Mouse (Mus musculus): ENCODE measurements around the gene Gm20481. TPM values are rescaled to one million over a fixed set of nuclear protein-coding genes. Genes with fewer than 3 reads are reported as not detected.

Gene Gm20481
- polyA plus RNA-seq, 1 experiment from 2014 or later = not detected

- WGBS = 83% methylated on average over 10 of the region's 10 CpGs
- peaks cover 23% of the 10 kb centered on the region for H3K36me3 ChIP-seq (replicated peaks)
- H3K9ac ChIP-seq = no peak overlapping the region
These were observed 47.3 kb downstream of the Gm20481 start for GRCm38 (mm10) chr17:35016791-35017705.

GRCm38 (mm10) chr17:35017706-35018030 is 48.0 kb downstream of the Gm20481 start:
- Histone ChIP-seq H3K9me3 (no peaks in the 10 kb centered on the region), H3K27me3 (replicated peaks) (no peaks in the 10 kb centered on the region), H3K36me3 (replicated peaks) (peaks cover 17% of the 10 kb centered on the region; the same call in 1 of the 2 replicates), H3K4me1 (peaks cover 9% of the 10 kb centered on the region), H3K4me2 (no peak overlapping the region), H3K9ac (no peak overlapping the region), H3K4me3 (no peak overlapping the region), H3K27ac (no peak overlapping the region)
- ATAC-seq (replicated peaks) = no peak
- 75% methylated on average over 14 of the region's 14 CpGs for WGBS

More at GRCm38 (mm10) chr17:35016791-35017705, 47.3 kb downstream of the Gm20481 start:
- ATAC-seq (replicated peaks) = no peak
- H3K4me2 ChIP-seq = no peak overlapping the region
- H3K9me3 ChIP-seq = no peaks in the 10 kb centered on the region
- H3K4me3 ChIP-seq = no peak overlapping the region
- H3K4me1 ChIP-seq = peaks cover 9% of the 10 kb centered on the region
- H3K27ac ChIP-seq = no peak overlapping the region
- no peaks in the 10 kb centered on the region for H3K27me3 ChIP-seq (replicated peaks)

- Histone ChIP-seq H3K4me3 (no peak overlapping the region), H3K4me1 (peaks cover 9% of the 10 kb centered on the region), H3K27ac (no peak overlapping the region), H3K4me2 (no peak overlapping the region), H3K9ac (no peak overlapping the region), H3K36me3 (replicated peaks) (peaks cover 13% of the 10 kb centered on the region; the same call in 1 of the 2 replicates), H3K9me3 (no peaks in the 10 kb centered on the region), H3K27me3 (replicated peaks) (no peaks in the 10 kb centered on the region)
- no peak for ATAC-seq (replicated peaks)
- WGBS = 85% methylated on average over 3 of the region's 3 CpGs
These were observed 48.5 kb downstream of the Gm20481 start for GRCm38 (mm10) chr17:35018171-35018570.

DNA sequence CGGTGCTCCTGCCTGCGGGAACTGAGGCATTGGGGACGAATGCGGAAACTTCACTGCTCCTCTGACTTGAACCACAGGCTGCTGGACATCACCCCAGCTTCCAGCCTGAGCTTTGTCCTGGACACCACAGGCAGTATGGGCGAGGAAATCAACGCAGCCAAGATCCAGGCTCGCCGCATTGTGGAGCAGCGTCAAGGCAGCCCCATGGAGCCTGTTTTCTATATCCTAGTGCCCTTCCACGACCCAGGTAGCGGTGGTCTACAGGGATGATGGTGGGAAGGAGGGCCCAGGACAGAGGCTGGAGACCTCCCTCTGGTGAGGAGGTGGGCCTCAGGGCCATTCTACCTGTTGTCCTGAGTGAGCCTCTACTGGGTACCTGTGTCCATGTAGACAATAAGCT is 50.2 kb downstream of the Gm20481 start:
- Histone ChIP-seq H3K4me2 (no peak overlapping the region), H3K27me3 (replicated peaks) (no peaks in the 10 kb centered on the region), H3K4me1 (peaks cover 9% of the 10 kb centered on the region), H3K27ac (no peak overlapping the region), H3K9me3 (no peaks in the 10 kb centered on the region), H3K4me3 (no peak overlapping the region), H3K36me3 (replicated peaks) (no peaks in the 10 kb centered on the region; the same call in 1 of the 2 replicates), H3K9ac (no peak overlapping the region)
- no peak for ATAC-seq (replicated peaks)
- 78% methylated on average over 11 of the region's 11 CpGs for WGBS

GRCm38 (mm10) chr17:35020551-35020950 is 50.8 kb downstream of the Gm20481 start:
- Histone ChIP-seq H3K4me2 (no peak overlapping the region), H3K4me1 (peaks cover 9% of the 10 kb centered on the region), H3K9me3 (no peaks in the 10 kb centered on the region), H3K27me3 (replicated peaks) (no peaks in the 10 kb centered on the region), H3K27ac (no peak overlapping the region), H3K9ac (no peak overlapping the region), H3K4me3 (no peak overlapping the region), H3K36me3 (replicated peaks) (no peaks in the 10 kb centered on the region; the same call in 1 of the 2 replicates)
- ATAC-seq (replicated peaks) = no peak
- 82% methylated on average over 8 of the region's 8 CpGs for WGBS

DNA sequence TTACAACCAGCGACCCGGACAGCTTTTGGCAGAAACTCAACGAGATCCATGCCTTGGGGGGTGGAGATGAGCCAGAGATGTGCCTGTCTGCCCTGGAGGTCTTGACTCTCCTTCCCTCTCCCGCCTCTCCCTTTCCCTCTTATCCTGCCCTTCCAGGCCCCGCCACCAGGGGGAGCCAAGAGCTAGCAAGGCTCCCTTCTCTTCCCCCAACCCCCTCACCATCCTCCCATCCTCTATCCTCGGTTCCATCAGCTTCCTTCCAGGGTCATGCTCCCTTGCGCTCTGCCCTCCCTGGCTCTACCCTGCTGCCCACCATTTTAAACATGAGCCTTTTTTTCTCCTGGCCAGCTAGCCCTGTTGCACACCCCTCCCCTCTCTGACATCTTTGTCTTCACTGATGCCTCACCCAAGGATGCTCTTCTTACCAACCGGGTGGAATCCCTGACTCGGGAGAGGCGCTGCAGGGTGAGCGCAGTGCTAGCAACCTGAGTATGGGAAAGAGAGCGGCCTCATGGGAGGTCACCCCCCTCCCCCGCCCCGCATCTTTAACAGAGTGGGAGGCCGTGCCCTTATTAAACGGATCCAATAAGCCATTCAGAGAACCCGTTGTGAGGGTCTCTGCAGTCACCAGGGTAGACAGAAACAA is 51.6 kb downstream of the Gm20481 start:
- Histone ChIP-seq H3K27me3 (replicated peaks) (no peaks in the 10 kb centered on the region), H3K9ac (no peak overlapping the region), H3K4me1 (peaks cover 8% of the 10 kb centered on the region), H3K4me3 (no peak overlapping the region), H3K27ac (no peak overlapping the region), H3K4me2 (peak overlapping the region; percentile 31; the same call in 1 of the 2 replicates), H3K36me3 (replicated peaks) (no peaks in the 10 kb centered on the region), H3K9me3 (no peaks in the 10 kb centered on the region)
- ATAC-seq (replicated peaks) = peak; percentile 30; the same call in 1 of the 2 replicates
- WGBS = 4% methylated on average over 17 of the region's 17 CpGs

Other genes starting within 250 kb of the Gm20481 start
- 0.22 TPM in 2 replicates for gene C4b, start 226.0 kb upstream of the Gm20481 start, polyA plus RNA-seq (2015; fragmentation: Nextera tagmentation; extraction: Ambion mirVana)
- gene Cyp21a1, start 165.4 kb upstream of the Gm20481 start, polyA plus RNA-seq (2015; fragmentation: Nextera tagmentation; extraction: Ambion mirVana) = not detected in 2 replicates
- 41.2 and 50.4 TPM in 2 replicates for gene Stk19, start 133.0 kb upstream of the Gm20481 start, polyA plus RNA-seq (2015; fragmentation: Nextera tagmentation; extraction: Ambion mirVana)
- 75.0 and 79.1 TPM in 2 replicates for gene Dxo, start 132.9 kb upstream of the Gm20481 start, polyA plus RNA-seq (2015; fragmentation: Nextera tagmentation; extraction: Ambion mirVana)
- gene Skiv2l, start 119.7 kb upstream of the Gm20481 start, polyA plus RNA-seq (2015; fragmentation: Nextera tagmentation; extraction: Ambion mirVana) = 67.4 and 73.8 TPM in 2 replicates
- 76.3 and 82.3 TPM in 2 replicates for gene Nelfe, start 119.5 kb upstream of the Gm20481 start, polyA plus RNA-seq (2015; fragmentation: Nextera tagmentation; extraction: Ambion mirVana)
- gene Cfb, start 107.4 kb upstream of the Gm20481 start, polyA plus RNA-seq (2015; fragmentation: Nextera tagmentation; extraction: Ambion mirVana) = 2.6 and 3.3 TPM in 2 replicates
- gene Zbtb12, start 90.4 kb upstream of the Gm20481 start, polyA plus RNA-seq (2015; fragmentation: Nextera tagmentation; extraction: Ambion mirVana) = 17.4 and 17.5 TPM in 2 replicates
- 0.18 TPM in 1 of 2 replicates, not detected in the other for gene Gm20547, start 87.9 kb upstream of the Gm20481 start, polyA plus RNA-seq (2015; fragmentation: Nextera tagmentation; extraction: Ambion mirVana)
- gene C2, start 71.6 kb upstream of the Gm20481 start, polyA plus RNA-seq (2015; fragmentation: Nextera tagmentation; extraction: Ambion mirVana) = 2.1 and 3.1 TPM in 2 replicates
- gene Ehmt2, start 71.4 kb upstream of the Gm20481 start, polyA plus RNA-seq (2015; fragmentation: Nextera tagmentation; extraction: Ambion mirVana) = 113 and 119 TPM in 2 replicates
- not detected in 2 replicates for gene Slc44a4, start 55.4 kb upstream of the Gm20481 start, polyA plus RNA-seq (2015; fragmentation: Nextera tagmentation; extraction: Ambion mirVana)
- 36.1 and 41.1 TPM in 2 replicates for gene Neu1, start 38.7 kb upstream of the Gm20481 start, polyA plus RNA-seq (2015; fragmentation: Nextera tagmentation; extraction: Ambion mirVana)
- 0.24 and 0.31 TPM in 2 replicates for gene Hspa1b, start 10.7 kb upstream of the Gm20481 start, polyA plus RNA-seq (2015; fragmentation: Nextera tagmentation; extraction: Ambion mirVana)
- 12.7 and 13.3 TPM in 2 replicates for gene Hspa1a, start 2.2 kb downstream of the Gm20481 start, polyA plus RNA-seq (2015; fragmentation: Nextera tagmentation; extraction: Ambion mirVana)
- 1.2 and 1.5 TPM in 2 replicates for gene Hspa1l, start 2.8 kb downstream of the Gm20481 start, polyA plus RNA-seq (2015; fragmentation: Nextera tagmentation; extraction: Ambion mirVana)
- 103 and 111 TPM in 2 replicates for gene Lsm2, start 11.9 kb downstream of the Gm20481 start, polyA plus RNA-seq (2015; fragmentation: Nextera tagmentation; extraction: Ambion mirVana)
- gene Vars, start 31.1 kb downstream of the Gm20481 start, polyA plus RNA-seq (2015; fragmentation: Nextera tagmentation; extraction: Ambion mirVana) = 63.1 and 70.2 TPM in 2 replicates
- gene Vwa7, start 46.7 kb downstream of the Gm20481 start, polyA plus RNA-seq (2015; fragmentation: Nextera tagmentation; extraction: Ambion mirVana) = 0.06 and 0.15 TPM in 2 replicates
- 2.5 and 2.7 TPM in 2 replicates for gene Sapcd1, start 58.1 kb downstream of the Gm20481 start, polyA plus RNA-seq (2015; fragmentation: Nextera tagmentation; extraction: Ambion mirVana)
- gene Msh5, start 76.8 kb downstream of the Gm20481 start, polyA plus RNA-seq (2015; fragmentation: Nextera tagmentation; extraction: Ambion mirVana) = 1.6 and 3.3 TPM in 2 replicates
- gene Clic1, start 80.1 kb downstream of the Gm20481 start, polyA plus RNA-seq (2015; fragmentation: Nextera tagmentation; extraction: Ambion mirVana) = 62.4 and 72.1 TPM in 2 replicates
- gene Ddah2, start 89.1 kb downstream of the Gm20481 start, polyA plus RNA-seq (2015; fragmentation: Nextera tagmentation; extraction: Ambion mirVana) = 337 and 380 TPM in 2 replicates
- 0.31 TPM in 1 of 2 replicates, not detected in the other for gene Ly6g6c, start 95.5 kb downstream of the Gm20481 start, polyA plus RNA-seq (2015; fragmentation: Nextera tagmentation; extraction: Ambion mirVana)
- gene Mpig6b, start 96.3 kb downstream of the Gm20481 start, polyA plus RNA-seq (2015; fragmentation: Nextera tagmentation; extraction: Ambion mirVana) = 0.21 and 0.43 TPM in 2 replicates
- gene Ly6g6e, start 107.0 kb downstream of the Gm20481 start, polyA plus RNA-seq (2015; fragmentation: Nextera tagmentation; extraction: Ambion mirVana) = 0.21 and 0.32 TPM in 2 replicates
- 1.9 and 2.5 TPM in 2 replicates for gene Ly6g6d, start 108.2 kb downstream of the Gm20481 start, polyA plus RNA-seq (2015; fragmentation: Nextera tagmentation; extraction: Ambion mirVana)
- gene Ly6g6f, start 115.7 kb downstream of the Gm20481 start, polyA plus RNA-seq (2015; fragmentation: Nextera tagmentation; extraction: Ambion mirVana) = not detected in 2 replicates
- gene Abhd16a, start 119.4 kb downstream of the Gm20481 start, polyA plus RNA-seq (2015; fragmentation: Nextera tagmentation; extraction: Ambion mirVana) = 105 and 113 TPM in 2 replicates
- gene Ly6g5c, start 138.4 kb downstream of the Gm20481 start, polyA plus RNA-seq (2015; fragmentation: Nextera tagmentation; extraction: Ambion mirVana) = not detected in 2 replicates
- gene Ly6g5b, start 145.5 kb downstream of the Gm20481 start, polyA plus RNA-seq (2015; fragmentation: Nextera tagmentation; extraction: Ambion mirVana) = 1.1 and 2.2 TPM in 2 replicates
- gene Gpank1, start 151.5 kb downstream of the Gm20481 start, polyA plus RNA-seq (2015; fragmentation: Nextera tagmentation; extraction: Ambion mirVana) = 25.9 and 28.9 TPM in 2 replicates
- gene Csnk2b, start 152.1 kb downstream of the Gm20481 start, polyA plus RNA-seq (2015; fragmentation: Nextera tagmentation; extraction: Ambion mirVana) = 316 and 319 TPM in 2 replicates
- 8.3 and 9.6 TPM in 2 replicates for gene D17H6S53E, start 156.5 kb downstream of the Gm20481 start, polyA plus RNA-seq (2015; fragmentation: Nextera tagmentation; extraction: Ambion mirVana)
- gene Apom, start 162.1 kb downstream of the Gm20481 start, polyA plus RNA-seq (2015; fragmentation: Nextera tagmentation; extraction: Ambion mirVana) = 0.56 and 1.4 TPM in 2 replicates
- gene Bag6, start 165.3 kb downstream of the Gm20481 start, polyA plus RNA-seq (2015; fragmentation: Nextera tagmentation; extraction: Ambion mirVana) = 82.9 and 83.4 TPM in 2 replicates
- 188 and 203 TPM in 2 replicates for gene Prrc2a, start 195.0 kb downstream of the Gm20481 start, polyA plus RNA-seq (2015; fragmentation: Nextera tagmentation; extraction: Ambion mirVana)
- 7.3 and 8.2 TPM in 2 replicates for gene Aif1, start 206.2 kb downstream of the Gm20481 start, polyA plus RNA-seq (2015; fragmentation: Nextera tagmentation; extraction: Ambion mirVana)
- 7.6 and 9.2 TPM in 2 replicates for gene Lst1, start 218.5 kb downstream of the Gm20481 start, polyA plus RNA-seq (2015; fragmentation: Nextera tagmentation; extraction: Ambion mirVana)
- 0.58 and 0.78 TPM in 2 replicates for gene Ltb, start 224.5 kb downstream of the Gm20481 start, polyA plus RNA-seq (2015; fragmentation: Nextera tagmentation; extraction: Ambion mirVana)
- not detected in 2 replicates for gene Tnf, start 232.1 kb downstream of the Gm20481 start, polyA plus RNA-seq (2015; fragmentation: Nextera tagmentation; extraction: Ambion mirVana)
- gene Lta, start 235.4 kb downstream of the Gm20481 start, polyA plus RNA-seq (2015; fragmentation: Nextera tagmentation; extraction: Ambion mirVana) = 0.32 and 0.69 TPM in 2 replicates